Mouse (Mus musculus) ES-CJ7 (cell line): ENCODE data around the gene Exoc8.

Experiments used
- DNase-seq: peaks from one replicate; pipeline ENCODE4 v3.0.0; 2011; ENCODE audit warnings: low read depth, low spot score

Exoc8 gene

DNA sequence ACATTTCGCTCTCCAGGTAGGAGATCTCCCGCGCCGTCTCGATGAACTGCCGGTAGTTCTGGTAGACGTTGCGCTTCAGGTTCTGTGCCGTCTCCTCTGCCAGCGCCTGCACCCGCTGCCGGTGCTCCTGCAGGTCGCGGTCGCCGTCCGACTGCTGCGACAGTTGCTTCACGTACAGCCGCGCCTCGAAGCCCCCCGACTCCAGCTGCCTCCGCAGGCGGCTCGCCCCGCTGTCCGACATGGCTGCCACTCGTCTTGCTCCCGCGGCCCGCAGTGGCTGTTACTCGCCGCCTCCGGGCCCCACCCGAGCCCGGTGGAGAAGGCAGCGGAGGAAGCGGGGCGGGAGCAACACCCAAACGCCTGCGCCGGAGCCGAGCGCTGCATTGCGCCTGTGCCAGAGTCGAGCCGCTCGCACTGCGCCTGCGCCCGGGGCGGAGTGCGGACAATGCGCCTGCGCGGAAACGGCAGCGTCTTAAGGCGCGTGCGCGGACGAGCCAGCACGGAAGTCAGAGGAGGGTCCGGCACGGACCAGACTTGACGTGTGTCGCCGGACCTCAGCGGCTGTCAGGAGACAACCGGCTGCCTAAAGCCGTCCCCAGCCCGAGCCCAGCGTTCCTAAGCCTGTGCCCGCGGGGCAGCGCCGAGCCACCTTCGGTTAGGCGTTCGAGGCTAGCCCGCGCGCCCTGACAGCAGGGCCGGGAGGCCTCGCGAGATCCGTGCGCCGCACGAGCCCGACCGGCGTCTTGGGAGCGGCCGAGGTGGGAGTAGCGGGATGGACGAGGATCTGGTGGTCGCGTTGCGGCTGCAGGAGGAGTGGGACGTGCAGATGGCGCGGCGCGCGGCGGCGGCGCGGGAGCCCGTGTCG is at the start of gene Exoc8, which contains the start of gene Sprtn:
Gene Exoc8, minus strand, starts transcription at position 320 of the 865 bp plus-strand sequence.
Gene Sprtn, plus strand, starts transcription at position 501 of the 865 bp plus-strand sequence.
- DNase-seq = peak; percentile 97

DNA sequence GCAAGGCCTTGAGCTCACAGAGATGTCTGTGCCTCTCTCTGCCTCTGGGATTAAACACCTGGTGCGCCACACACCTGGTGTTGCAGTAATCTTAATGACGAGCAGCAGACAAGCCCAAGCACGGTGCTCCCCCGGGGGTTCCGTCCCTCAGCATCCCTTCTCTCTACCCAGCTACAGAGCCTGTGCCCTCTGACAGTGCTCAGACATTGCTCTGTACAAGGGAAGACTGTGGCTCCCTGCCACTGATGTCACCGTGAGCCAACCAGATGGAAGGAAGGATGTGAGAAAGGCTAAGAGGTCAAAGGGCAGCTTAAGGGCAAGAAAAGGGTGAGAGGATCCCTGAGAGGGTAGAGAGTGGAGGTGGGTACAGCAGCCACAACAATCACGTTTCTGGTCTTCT is 46.9 kb upstream of the Exoc8 start:
- DNase-seq = no peak

DNA sequence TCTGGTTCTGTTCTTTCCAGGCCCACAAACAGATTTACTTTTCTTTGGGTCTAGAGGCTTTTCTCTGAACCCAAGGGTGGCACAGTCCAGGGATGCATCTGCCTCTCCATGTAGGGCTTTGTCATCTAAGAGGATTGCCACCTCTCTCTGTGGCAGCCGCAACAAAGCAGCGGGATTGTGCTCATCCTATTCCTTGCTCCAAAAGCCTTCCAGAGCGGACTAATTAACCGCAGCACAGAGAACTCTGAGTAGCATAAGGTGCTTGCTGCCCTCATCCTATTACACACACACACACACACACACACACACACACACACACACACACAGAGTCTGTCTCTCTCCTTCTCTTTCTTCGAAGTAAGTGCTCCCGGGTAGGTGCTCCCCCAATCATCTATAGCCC is 46.3 kb upstream of the Exoc8 start:
- no peak for DNase-seq

DNA sequence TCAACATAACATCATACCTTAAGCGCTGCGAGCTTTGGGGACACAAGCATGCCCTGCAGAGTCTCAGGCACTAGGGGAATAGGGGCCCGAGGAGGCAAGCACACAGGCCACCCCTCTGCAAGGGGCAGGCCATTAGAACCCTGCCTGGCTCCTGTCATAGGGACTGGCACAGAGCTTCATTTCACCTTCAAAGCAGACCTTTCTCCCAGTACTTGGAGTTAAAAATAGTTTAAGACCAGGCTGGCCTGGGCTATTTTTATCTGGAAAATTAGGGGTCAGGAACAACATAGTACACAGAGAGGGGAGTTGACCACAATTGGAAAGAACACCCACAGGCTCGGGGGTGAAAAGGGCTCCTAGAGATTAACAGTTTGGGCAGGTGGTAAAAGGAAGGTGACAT is 39.8 kb upstream of the Exoc8 start:
- no peak for DNase-seq

DNA sequence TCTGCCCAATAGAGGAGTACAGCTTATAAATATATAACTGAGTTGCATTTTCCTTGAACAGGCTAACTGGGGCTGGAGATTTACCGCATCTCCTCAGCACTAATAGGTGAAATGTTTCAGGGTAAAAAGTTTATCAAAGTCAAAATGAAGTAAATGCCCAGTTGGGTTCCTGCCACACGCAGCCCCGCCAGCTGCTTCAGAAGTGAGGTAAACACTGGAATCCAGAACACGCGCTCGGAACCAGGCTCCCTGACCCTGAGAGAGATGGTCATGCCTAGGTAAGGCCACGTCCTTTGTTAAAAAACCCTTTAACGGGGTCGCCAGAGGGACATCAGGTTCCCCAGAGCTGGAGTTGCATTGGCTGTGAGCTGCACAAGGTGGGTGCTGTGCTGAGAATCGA is 39.2 kb upstream of the Exoc8 start:
- no peak for DNase-seq

DNA sequence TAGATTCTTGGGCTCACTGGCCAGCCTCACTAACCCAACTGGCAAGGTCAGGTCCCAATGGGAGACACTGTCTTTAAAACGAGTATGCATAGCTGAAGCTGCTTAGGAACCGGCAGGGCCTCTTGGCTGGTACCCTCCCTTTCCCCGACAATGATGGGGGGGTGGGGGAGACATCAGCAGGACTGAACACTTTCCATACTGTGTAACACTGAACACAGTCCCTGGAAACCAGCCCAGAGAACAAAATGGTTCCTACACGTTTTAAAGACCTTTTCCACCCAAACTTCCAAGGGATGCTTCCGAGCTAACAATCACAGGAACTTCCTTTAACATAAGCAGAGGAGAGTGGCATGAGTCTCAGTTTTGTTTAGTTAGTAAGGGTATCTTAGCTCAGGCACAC is 37.6 kb upstream of the Exoc8 start:
- no peak for DNase-seq

DNA sequence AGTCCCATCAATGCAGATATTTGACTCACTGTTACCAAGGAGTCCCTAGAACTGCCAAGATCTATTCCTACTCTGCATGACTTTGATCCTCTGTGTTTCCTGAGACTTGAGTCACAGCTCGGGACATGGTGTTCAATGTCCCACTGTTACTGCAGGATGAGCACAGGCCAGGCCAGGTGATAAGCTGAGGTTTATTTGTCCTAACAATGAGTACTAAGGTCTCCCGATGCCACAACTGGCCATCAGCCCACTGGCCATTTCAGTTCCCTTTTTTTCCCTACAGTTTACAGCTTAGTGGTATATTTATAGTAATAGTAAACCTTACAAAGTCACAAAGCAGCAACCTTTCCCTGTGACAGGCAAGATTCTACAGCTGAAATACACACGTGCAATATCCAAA is 34.9 kb upstream of the Exoc8 start:
- DNase-seq = no peak

DNA sequence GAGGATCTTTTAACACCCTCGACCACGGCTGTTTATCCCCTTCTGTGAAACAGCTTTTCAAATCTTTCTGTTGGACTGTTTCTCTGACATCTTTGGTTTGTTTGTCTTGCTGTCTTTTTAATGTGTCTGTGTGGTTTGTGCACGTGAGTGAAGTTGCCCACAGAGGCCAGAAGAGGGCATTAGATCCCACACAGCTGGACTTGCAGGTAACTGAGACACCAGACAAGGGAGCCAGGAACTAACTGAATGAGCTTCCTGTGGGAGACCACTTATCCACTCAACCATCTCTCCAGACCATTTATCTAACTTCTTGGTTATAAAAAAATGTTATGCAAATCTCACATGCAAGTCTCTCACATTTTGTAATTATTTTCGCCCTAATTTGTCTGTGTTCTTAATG is 33.1 kb upstream of the Exoc8 start:
- DNase-seq = peak; percentile 60

DNA sequence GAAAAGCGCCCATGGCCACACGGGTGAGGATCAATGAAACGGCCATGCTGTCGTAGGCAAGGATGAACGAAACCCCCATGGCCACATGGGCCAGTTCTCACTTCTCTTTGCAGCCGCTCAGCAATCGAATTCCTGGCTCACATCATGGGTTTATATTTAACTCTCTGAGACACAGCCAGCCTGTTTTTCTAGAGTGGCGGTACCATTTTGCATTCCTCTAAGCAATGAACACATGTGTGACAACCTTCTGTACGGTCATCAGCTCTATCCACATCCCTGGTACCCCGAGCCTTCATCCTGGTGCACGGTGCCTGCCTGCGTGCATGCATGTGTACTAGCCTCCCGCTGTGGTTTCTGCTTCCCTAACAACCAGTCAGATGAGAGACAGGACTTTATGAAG is 32.6 kb upstream of the Exoc8 start:
- no peak for DNase-seq

DNA sequence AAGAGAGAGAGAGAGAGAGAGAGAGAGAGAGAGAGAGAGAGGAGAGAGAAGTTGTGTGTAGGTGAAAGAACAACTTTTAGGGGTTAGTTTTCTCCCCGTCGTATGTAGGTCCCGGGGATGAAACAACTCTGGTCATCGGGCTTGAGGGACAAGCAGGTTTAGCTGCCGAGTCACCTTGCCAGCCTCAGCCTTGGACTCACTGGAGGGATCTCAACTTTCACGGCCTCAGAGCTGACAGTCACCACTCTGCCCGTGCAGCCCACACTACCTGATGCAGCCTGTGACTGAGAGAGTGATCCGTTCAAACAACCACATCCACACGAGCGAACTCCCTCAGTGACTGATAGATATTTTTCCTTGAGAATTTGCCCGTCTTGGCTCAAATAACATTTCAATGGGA is 31.5 kb upstream of the Exoc8 start:
- DNase-seq = no peak

DNA sequence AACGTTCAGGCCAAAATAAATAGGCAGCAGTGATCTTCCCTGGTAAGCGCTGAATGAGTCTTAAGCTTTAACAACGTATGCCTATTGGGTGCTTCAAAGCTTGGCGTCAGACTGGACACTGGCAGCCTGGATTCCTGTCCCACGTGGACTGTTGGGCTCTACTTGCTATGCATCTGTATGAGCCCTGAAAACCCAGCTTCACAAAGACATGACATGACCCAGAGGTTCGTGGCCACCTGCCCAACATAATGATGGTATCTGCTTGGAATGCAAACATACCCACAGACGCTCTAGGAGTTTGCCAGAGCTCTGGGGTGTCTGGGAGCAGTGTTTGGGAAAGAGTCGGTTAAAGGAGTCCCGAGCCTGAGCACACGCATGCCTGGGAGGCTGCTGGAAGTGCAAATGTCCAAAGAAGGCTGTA is 28.9 kb upstream of the Exoc8 start:
- no peak for DNase-seq

DNA sequence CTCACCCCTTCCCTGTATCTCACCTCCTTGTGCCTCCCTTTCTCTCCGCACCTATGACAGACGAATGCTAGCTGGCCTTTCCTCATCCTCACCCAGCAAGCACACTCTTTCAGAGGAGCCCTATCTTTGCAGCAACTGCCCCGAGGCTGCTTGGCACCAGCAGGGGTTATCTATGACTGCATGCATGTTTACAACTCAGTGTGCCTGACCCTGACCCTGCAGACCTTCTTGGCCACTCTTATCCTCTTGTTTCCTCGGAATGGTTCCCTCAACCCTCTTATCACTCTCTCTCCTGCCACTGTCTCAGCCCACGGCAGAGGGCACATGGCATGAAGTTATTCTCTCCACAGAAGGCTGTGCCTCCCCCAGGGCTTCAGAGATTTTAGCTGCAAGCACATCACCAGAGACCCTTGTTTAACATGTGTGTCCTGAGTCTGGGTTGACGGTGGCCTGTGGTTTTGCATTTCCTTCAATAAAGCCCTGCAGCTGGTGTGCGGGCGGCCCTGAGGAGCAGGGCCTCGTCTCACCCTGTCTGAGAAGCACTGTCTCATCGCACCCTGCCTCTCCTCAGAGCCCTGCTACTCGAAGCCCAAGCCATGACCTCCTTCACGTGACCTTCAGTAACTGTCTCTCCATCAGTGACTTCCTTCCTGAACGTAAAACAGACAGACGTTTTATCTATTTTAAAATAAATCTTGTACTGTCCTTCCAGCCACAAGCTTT is 28.2 kb upstream of the Exoc8 start:
- DNase-seq = no peak

DNA sequence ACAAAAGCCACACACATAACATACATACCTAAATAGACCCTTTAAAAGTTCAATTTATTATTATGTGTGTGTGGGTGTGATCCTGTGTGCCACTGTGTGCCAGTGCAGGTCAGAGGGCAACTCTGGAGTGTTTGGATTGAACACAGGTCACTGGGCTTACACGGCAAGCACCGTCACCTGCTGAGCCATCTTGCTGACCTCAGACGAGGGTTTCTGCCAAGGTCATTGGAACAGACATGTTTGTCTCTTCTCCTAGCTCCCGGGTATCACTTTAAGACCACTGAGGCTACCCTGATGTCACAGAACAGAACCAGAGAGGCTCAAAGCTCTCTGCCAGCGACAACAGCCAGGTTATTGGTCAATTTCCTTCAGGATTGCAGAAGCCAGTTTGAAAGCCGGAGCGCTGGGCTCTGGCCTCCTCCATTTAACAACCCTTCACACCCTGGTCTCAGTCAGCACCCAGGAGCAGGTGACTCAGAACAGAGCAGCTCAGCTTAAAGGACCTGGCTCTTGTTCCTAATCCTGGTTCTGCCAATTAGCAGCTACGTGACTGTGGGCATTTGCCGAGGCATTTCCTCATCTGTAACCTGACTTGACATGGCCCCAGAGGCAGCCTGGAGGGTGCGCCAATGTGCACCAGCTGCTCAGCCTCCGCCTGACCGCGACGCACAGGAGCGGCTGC is 26.6 kb upstream of the Exoc8 start:
- no peak for DNase-seq

DNA sequence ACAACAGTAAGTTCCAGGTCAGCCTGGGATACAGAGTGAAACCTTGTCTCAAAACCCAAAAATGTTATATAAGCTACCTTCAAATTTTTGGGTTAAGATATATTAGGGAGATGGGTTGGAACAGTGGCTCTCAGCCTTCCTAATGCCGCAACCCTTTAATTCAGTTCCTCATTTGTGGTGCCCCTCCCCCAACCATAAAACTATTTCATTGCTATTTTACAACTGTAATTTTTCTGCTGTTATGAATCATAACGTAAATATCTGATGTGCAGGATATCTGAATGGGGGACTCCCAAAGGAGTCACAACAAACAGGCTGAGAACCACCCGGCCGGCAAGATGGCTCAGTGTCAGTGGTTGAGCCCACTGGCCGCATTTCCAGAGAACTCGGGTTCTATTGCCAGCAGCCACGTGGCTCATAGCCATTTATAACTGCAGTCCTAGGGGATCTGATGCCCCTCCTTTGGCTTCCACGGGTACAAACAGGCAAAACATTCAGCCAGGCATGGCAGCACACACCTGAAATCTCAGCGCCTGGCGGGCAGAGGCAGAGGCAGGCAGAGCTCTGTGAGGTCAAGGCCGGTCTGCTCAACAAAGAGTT is 25.1 kb upstream of the Exoc8 start:
- DNase-seq = no peak

DNA sequence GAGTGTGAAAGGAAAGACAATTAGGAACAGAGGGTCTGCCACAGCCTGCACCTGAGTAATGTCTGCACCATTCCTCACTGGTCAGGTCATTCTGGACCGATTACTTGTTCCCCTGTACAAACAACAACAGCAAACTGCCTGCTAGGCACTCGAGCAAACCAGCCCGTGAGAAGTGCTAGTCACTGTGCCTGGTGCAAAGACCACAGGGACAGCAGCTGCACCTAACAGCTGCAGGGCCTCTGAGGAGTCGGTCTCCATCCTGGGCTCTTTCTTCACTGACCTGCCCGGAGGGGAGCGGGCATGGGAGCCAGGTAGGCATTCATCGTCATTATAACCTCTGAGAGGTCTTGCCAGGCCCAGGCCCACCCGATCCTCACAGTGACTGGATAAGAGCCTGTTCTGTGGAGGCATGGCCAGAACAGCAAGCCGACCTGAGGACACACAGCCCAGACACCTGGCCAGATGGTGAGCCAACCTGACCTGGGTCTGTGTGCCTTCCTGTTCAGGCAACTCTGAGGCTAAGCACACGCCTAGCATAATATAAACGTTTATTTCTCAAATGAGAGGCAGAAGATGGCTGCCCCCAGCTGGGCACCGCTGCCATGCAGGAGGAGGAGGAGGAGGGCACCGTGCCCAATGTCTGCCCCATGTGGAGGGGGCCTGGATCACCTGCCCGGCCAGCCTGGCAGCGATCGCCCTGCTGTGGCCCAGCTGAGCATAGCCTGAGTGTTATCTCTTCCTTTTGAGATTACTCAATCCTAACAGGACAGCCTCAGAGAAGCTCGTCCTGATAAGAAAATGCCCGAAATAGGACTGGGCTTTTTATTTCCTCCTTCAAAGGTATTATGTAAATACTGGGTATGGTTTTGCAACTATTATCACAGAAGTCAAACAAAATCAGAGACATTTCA is 24.1 kb upstream of the Exoc8 start:
- DNase-seq = no peak

DNA sequence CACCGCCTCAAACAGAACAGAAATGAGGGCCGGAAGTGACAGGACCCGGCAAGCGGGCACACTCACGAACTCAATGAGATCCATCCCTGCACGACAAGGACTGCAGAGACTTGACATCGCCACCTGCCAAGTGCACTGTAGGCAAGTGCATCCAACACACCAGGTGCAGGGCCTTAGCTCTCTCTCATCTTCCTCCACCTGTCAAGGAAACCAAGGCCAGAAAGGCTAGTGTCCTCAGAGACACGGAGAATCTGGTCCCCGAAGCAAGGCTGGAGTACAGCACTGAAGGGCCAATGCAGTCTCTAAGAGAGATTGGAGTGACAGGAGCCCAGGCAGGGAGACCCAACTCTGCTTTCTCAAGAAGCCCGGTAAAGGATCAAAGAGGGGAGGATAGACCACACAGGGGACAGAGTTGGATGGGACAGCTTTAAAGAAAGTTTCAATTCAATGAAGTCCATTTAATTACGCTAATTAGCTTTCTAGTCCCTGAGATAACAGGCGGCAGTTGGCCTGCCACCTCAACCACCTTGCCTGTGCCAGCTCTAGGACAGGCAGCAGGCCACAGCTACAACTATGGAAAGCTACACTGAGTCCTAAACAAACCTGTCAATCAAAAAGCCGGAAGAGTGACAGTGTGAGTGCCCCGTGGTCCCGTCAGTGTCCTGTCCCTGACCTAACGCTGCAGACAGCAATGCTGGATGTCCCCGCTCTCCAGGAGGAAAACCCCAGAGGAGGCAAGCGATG is 20.4 kb upstream of the Exoc8 start:
- DNase-seq = no peak

DNA sequence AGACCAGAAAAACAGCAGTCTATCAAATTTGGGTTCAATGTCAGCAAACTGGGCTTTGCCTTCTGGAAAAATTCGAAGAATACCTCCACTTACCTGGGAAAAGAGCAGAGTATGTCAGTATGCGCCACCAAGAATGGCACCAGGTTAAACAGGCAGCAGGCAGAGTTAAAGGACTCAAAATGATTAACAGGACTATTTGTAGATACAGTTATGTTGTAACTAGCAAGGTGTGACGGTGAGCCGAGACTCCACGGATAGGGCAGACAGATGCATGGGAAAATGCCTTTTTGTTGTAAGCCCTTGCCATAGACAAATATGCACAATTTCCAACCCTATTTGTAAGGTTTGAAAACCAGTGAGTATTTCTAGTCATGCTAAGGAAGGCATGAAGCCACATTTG is 16.6 kb upstream of the Exoc8 start:
- no peak for DNase-seq

DNA sequence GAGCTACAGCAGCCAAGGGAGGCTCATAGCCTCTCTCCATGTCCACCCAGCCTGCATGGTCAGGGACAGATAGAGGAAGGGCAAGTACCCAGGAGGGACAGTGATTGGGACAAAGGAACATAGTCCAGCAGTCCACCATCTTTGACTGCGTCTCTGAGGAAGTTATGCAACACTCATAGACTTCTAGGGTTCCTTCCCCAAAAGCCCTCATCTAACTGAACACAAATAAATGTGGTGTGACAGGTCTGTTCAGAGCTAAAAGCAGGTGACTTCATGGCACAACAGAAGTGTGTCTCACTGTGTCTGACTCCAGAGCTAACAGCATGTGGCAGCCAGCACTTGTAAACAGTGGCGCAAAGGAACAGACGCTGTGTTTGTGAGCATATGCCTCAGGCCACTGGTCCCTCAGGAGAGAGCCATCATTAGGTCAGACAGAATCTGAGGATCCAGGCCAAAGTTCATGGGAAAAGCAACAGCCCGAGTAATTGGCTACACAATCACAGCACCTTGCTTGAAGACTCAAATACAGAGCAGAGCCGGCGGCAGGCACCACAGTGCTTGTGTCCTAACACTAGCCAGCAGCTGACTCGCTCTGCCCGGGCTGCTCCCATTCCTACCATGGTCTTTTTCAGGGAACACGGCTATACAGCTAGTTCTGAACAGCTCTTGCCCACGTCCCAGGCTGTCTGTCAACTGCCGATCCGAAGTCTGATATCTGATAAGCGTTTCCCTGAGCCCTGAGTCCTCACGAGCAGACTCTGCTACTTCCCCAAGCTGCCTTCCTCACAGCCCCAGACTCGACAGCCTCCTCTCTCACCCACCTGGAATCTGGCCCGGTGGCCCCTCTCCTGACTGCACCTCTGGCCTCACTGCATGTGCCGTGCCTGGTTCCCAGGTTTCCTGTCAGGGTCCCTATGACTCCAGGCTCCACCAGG is 14.7 kb upstream of the Exoc8 start:
- no peak for DNase-seq

DNA sequence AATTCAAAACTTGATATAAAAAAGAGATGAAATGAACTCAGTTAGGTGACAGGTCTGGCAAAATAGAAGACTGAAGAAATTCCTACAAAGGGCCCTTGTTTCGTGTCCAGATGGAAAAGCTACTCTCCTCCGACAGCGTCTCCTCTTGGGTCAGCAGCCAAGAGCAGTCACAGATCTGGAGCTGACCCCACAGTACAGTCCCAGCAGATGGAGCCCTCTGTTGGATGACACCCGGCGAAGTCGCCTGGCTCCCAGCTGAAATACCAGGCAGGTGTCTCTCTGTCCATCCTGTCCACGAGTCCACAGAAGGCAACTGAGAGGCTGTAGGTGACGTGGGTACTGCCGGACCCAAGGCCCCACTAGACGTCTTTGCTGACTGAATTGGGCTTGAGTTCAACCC is 12.8 kb upstream of the Exoc8 start:
- no peak for DNase-seq
